Mouse (Mus musculus) urinary bladder, postnatal 25 days (tissue): ENCODE data around the gene Itga9.

Source experiments
- DNase-seq: peaks from one replicate; pipeline ENCODE4 v3.0.0; 2022; ENCODE audit warnings: low spot score

Gene Itga9

DNA sequence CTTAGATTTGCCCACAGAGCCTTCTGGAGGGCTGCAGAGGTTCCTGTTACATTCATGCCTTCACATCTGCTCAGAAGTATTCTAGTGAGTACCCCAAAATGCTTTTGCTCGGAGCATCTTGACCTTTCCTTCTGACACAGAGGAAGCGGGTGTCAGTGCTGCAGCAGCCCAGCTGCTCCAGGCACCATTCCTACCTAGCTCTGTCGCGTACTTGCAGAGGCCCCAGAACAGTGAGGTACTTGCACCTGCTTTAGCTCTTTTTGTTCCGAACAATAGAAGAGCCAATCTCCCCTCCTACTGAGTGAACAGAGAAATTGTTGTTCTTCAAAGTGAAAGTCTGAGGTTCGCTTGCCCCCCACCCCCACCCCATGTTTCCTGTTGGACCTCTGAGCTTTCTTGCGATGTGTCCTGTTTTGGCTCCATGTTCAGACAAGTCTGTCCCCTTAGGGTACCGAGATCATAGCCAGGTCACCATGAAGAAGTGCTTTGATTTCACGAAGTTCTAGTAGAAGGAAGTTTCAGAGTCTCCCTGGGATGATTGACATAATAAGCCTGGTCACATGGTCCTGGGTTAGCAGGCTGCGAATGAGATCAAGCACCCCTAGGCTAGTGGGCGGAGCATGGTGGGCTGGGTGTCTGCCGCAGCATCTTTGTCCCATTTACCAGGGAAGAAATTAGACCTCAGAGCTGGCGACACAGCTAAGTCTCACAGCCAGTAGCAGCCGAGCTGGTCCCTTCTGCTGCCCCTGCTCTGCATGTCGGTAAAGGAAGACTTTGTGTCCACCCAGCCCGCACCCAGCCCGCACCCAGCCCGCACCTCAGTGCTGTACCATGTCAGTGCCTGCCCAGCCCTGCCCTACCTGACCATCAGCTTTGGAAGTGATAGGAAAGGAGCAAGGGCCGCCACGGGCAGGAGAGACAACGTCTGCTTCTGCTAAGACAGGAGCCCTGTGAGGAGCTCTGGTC lies 215.0 kb downstream of the Itga9 start:
- DNase-seq = no peak

DNA sequence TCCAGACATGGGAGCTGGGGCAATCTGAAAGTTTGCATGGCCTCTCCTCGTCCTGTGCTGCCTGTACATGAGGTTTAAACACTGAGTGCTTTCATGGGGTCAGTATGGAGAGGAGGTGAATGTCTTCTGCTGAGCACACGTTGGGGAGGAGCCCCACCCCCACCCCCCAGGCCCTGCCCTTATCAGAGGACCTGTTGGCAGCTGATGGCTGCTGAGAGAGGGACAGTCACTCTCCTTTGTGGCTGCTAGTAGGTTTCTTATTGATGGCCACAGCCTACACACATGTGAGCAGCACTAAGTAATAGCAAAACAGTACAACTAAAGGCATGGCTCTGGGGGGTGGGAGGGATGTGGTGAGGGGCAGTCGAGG lies 215.7 kb downstream of the Itga9 start:
- DNase-seq = no peak

DNA sequence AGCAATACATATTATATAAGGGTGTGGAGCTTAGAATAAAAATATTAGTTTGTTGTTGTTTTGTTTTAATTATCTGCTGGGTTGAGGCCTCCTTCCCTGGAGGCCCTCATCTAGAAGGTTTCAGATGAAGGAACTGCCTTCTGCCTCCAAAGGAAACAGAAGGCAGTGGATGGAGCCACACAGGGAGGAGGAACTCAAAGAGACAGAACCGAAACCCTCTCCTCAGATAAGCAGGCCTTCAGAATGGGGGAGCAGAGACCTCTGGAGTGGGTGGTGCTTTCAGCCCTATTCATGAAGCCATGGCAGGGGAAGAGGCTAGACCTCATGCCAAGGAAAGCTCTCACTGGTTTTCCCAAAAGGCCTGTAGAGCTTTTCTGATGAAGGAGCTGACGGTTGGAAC lies 216.1 kb downstream of the Itga9 start:
- no peak for DNase-seq

DNA sequence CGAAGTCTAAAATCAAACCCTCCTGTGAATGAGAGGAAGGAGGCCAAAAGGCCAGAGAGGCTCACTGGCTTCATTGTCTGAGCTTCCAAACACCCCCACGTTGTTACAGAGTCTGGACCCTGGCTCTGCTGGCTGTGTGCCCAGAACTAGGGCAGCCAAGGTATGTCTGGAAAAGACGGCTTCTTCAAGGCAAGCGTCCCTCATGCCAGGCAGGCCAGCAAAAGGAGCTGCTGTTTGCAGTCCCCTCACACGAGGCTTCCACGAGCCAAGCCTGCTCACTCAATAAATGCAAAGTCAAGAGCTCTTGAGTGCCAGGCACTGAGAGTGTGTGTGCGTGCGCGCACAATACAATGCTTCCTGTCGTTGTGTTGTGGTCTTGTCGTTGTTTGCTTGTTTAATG lies 224.6 kb downstream of the Itga9 start:
- no peak for DNase-seq

DNA sequence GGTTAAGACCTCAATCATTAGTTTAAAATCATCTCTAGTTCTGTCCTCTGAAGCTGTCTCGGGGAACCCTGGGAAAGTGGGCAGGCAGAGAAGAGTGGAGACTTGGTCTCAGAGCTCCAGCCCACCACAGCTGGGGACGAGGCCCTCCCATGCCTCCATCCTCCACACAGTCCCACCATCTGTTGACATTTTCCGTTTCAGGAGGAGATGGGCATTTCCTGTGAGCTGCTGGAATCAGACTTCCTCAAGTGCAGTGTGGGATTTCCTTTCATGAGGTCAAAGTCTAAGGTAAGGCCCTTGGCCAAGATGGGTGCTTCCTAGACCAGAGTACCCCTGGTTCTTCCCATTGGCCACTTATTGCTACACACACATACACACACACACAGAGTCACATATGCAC lies 226.0 kb downstream of the Itga9 start:
- DNase-seq = no peak

DNA sequence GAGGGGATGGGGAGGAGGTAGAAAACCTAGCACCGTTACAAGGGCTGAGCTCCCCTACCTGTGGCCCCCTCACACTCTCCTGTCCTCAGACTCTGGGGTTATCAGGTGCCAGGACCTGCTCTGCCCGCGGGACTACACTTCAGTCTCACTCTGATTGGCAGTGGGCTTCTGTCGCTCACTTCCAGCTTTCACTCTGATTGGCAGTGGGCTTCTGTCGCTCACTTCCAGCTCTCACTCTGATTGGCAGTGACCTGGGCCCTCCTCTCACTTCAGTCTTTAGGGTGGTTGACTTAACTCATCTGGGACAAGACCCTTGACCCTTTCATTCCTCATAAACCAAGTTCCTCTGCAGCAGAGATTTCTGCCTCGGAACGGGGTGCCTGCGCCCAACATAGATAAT lies 226.9 kb downstream of the Itga9 start:
- DNase-seq = no peak

DNA sequence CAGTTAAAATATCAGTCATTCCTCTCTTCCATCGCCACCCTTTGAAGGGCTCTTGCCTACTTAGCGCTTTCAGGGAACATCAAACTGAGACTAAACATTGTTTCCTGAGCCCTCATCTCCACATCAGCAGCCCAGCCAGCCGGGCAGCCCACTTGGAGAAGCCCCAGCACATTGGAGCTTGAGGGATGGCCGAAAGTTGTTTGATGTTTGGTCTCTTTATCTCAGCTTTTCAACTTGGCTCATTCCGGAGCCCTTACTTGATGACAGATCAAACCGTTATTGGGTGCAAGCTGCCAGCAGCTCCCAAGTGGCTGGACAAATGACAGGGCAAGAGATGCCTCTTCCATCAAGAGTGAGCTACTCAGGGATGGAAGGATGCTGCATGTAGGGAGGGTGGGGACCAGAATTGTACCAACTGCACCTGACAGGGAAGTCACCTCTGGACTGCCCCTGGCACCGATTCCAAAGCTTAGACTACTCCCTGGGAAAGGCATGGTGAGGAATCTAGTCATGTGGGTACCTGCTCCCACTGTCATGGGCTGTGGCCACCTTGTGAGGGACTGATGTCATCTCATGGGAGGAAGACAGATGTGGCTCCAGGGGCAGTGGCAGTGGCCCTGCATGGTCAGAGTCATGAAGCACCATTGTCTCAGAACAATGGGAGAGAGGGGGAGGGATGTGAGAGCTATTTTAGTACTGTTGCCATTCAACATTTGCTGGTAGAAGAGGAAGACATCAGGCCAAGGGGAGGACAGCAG lies 232.6 kb downstream of the Itga9 start:
- DNase-seq = no peak

DNA sequence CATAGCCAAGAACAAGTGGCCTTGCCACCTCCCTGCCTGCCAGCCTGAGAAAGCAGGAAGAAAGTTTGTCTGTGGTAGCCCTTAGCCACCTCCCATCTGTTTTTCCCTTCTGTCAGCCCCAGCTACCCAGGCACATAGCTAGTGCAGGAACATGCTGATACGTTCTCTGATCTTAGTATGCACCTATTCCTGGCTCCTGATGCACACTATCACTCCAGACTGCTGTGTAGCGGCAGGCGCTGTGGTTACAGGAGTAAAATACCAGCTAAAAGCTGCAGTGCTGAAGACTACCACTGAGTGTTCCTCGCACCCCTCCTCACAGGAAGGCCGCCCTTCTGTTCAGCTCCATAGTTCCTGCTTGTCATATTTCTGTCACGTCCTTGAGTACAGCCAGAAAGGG lies 234.8 kb downstream of the Itga9 start:
- DNase-seq = no peak

DNA sequence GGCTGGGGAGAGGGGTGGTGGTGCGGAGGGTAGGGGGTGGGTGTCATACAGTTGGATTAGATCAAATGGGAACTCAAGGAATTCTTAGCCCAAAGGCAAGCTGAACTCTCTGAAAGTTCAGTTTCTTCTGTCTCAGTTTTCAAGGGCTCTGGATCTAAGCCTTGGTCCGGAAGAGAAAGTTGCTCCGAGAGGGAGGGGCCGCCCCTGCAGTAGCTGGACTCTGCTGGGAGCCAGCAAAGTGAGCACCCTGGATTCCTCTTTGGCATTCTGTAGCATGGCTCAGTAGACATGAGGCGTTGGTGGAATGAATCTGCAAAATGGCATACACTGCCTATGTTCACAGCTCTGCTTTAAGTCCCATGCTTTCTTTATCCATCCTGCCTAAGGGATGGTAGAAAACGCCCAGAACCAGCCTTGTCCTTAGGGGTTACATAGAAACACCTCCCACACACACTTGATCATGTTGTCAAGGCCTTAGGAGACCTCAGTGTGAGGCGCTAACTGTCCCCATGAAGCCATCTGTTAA lies 235.5 kb downstream of the Itga9 start:
- DNase-seq = no peak

DNA sequence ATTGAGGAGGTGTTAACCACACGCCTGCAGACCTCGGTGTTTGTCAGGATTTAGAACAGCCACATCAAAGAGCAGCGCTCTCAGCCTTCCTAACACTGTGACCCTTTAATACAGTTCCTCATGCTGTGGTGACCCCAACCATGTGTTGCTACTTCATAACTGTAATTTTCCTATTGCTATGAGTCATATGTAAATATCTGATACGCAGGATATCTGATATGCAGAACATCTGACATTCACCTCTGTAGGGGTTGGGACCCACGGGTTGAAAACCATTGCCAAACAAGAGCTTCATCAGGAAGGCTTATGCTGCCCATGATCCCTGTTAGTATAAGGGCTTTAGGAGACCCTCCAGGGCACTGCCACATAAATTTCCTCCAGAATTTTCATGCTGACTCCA lies 237.2 kb downstream of the Itga9 start:
- DNase-seq = no peak

DNA sequence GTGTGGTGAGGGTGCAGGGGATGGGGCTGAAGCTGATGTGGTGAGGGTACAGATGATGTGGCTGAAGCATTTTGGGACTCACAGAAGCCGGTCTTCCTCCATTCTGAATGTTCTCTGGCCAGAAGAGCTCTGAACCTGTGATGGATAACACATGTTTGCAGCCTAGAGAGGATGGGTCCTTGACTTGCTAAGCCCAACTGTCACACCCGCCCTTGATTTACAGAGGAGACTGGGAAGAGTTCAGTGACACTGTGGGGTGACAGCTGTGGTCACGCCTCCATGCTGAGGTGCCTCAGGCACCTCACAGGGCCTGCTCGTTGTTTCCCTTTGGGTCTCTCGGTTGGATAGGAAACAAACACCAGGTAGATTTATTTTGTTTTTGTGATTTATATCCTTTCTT lies 238.5 kb downstream of the Itga9 start:
- no peak for DNase-seq

DNA sequence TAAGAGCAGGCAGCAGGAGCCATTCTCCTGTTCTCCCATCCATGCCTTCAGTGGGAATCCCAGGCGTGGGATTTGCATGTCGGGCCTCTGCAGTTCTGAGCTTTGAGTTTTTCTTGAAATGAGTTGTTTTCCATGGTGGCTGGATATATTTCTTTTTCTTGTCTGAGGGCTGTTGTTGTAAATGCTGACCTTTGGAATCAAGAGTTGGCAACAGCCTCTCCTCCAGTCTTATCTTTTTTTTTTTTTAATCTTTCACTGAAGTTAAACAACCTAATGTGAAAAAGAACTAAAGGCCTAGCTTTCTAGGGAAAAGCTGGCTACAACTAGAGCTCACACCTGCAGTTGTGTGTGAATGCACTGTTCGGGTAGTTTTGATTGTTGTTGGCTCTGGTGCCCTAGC lies 240.3 kb downstream of the Itga9 start:
- DNase-seq = no peak

DNA sequence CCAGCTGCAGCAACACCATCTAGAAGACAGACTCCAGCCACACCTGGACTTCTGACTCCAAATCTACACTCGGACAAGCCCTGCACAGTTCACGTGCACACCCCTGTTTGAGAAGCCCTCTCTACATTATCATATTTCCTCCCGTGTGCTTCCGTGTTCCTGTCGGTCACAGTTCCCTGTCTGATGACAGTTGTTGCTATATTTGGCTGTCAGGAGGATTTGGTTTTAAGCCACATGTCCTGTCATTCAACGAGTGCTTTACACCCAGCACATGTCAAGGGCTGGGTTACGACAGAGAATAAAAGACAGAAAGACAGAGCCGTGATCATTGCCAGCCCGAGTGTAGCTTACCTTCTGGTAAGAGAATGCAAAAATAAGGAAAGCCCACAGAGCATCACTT lies 250.2 kb downstream of the Itga9 start:
- DNase-seq = no peak

DNA sequence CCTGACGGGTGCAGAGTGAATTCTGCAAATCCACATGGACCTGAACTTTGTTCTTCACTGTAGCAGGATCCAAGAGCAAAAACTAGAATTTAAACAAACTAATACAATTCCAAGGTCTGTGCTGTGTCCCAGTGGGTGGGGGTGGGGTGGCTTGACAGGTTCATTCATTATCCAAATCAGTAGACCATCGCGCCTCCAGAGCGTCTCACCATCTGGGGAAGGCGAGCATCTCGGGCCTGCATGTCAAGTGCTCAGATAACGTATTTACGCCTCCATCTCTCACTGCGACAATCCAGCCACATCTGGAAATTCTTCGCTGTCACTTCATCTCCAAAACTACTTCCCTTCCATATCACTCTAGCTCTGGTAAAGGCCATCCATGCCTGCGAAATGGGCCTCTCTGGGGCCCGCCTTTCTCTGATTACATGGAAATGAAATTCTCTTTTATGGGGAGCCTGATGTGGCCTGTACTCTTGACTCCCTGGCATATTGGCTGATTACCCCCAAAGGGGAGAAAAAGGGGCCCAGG lies 254.2 kb downstream of the Itga9 start:
- no peak for DNase-seq

DNA sequence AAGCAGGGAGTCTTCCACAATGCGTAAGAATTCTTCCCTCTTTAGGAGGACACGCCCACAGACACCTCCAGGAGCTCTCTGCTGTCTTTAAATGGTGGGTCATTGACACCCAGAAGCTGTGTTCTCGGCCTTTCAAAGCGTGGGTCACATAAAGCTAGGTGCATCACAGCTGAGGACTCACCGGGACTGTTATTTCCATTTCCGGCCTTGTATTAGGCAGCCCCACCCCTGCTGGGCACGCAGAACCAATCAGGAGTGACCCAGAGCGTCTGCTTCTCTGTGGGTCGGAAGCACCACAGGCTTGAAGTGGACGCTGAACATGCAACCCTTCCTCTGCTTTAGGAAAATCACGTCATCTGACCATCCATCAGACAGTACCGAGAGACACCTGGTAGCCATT lies 255.7 kb downstream of the Itga9 start:
- no peak for DNase-seq

DNA sequence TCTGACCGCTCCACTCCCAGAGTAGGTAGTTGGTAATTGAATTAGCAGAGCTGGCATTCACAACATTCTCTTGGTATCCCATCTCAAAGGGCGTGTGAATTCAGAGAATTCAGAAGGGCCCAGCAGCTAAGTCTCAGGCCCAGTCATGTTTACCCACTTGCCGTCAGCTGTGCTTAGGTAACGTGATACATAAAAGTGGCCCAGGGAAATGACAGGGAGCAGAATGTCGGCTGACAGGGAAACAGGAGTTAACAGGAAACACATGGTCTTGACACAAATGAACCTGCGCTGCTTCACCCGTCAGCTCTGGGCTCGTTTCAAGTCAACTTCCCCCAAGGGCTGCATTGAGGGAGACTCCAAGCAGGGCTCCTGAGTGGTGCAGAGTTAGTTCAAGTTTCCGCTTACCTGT lies 256.4 kb downstream of the Itga9 start:
- DNase-seq = no peak

DNA sequence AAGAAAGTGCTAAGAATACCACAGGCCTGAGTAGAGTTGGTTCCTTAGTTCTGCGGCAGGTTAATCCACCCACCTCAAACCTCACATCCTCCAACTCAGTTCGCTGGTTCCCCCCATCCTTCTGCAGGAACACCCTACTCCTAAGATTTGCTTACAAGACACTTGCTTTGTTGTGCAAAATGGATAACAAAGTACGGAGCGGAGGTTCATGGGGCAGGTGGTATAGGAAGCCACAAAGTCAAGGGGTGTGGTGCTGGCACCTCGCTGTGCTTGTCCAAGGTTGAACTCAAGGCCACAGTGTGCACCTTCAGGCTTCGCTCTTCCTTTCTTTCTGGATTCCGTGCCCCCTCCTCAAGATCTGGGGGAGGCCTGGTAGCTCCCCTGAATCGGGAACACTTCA lies 257.0 kb downstream of the Itga9 start:
- no peak for DNase-seq

DNA sequence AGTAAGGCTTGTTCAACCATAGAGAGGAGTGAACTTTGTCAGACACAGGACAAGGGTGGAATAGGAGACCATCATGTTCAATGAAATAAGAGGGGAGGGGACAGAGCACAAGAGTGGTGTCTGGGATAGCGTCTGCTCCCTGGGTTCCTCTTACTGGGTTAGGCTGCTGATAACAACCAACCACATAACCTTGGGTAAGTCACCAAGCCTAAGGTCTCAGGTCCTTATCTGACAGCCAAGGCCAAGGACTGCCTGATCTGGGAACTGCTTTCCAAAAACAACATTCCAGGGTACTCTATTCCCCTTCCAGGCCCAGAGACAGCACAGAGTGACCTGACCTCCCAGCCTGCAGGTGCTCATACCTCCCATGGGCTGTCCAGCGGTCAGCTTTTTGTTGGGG lies 260.5 kb downstream of the Itga9 start:
- no peak for DNase-seq

DNA sequence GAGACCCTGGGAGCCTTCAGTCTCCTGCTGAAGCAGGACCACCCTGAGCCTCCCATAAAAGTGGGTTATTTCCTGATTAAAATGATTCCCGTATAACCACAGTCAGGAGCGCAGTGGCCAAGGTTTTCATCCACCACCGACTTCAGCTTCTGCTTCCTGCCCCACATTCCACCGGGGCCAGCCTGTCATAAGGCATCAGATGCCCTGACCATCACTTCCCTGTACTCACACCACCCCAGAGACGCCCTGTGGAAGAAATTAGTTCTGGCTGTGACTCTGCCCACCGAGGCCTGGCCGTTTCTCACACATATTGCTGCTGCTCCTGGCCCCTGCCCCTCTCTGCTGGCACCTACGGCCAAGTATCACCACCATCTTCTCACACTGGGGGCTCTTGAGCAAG lies 261.4 kb downstream of the Itga9 start:
- DNase-seq = no peak

DNA sequence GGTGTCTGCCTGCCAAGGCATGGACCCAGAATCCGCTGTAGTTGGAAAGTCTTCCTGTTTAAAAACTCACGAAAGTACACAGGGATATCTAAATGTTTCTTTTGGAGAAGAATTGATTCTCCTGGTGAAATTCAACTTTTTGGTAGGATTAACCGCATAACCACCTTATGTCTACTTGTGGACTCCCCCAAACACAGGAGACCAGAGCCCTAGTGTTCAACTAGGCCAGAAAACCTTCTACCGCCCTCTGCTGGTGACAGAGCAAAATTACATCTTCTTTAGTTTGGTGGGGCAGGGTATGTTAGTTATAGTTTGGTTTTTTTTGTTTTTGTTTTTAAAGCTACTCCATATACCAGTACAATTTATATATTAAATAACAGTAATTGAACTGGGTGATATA lies 264.6 kb downstream of the Itga9 start:
- peak; percentile 65 for DNase-seq

DNA sequence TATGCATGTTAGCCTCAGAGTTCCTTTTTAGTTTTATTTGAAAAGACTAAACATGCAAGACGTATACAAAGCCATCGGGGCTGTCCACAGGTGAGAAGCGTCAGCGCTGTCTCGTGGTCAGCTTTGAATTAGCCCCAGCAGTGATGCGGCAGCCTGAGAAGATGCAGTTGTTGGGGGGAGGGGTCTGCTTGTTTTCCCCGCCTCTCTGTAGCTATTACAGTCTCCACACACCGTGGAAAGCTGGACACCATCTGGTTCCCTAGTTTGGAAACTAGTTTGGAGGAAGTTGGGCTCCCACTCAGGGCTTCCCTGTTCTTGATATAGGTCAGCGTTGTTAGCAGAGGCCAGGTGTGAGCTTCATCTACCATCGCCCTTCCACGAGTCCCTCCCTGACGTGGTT lies 266.5 kb downstream of the Itga9 start:
- no peak for DNase-seq

DNA sequence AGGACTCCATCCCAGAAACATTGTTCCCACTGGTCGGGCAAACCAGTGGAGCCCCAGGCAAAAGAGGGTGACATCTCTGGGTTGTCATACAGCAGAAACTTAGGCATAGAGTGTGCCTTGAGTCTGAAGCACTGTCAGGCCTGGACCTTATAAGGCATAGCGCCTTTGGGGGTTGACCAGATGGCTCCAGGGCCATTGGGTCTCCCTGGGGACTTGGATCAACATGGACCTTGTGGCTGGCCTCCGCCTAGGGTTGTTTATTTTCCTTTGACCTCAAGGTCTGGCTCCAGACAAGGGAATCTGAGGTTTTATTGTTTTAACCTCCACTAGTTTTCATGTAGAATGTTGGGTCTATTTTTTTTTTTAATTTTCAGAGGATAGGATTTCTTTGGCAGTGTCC lies 267.1 kb downstream of the Itga9 start:
- DNase-seq = no peak

DNA sequence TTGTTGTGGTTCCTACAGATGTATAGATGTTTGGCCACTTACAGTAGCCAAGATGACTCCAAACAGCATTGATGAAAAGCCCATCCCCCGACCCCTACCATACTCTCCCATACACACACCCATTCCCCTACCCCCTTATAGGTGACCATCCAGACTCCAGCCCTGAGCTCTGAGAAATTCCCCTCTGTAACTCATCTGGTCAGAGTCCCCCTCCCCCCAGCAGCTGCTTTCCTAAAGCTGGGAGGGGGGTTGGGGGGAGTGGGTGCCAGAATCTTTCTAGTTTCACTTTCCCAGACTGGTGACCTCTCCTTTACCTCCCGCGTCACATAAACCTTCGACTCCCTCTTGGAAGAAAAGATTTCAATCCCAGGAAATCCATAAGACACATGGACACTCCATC lies 269.2 kb downstream of the Itga9 start:
- DNase-seq = no peak
